Mouse (Mus musculus) macrophage (primary cell): ENCODE data around the gene Hmbs. TPM values are rescaled to one million over a fixed set of nuclear protein-coding genes. Genes with fewer than 3 reads are reported as not detected.
A peak's percentile ranks its signal among the peaks of the same experiment; 100 is the strongest.

ENCODE experiments used
- H3K27ac ChIP-seq: fragments of 350-480 bp; formaldehyde crosslinking; 2 replicates; pipeline ENCODE4 v1.9.0; 2021
- H3K36me3 ChIP-seq: fragments of 350-480 bp; formaldehyde crosslinking; 2 replicates; pipeline ENCODE4 v1.9.0; 2021; ENCODE audit errors: inconsistent target
- H3K4me3 ChIP-seq: fragments of 350-480 bp; formaldehyde crosslinking; 2 replicates; pipeline ENCODE4 v1.9.0; 2021; ENCODE audit errors: inconsistent target
- H3K79me2 ChIP-seq: fragments of 350-480 bp; formaldehyde crosslinking; 2 replicates; pipeline ENCODE4 v1.9.0; 2021; ENCODE audit errors: inconsistent target
- WGBS: methylation state at CpG from one replicate; pipeline ENCODE4 v1.1.7; 2026; ENCODE audit warnings: inconsistent platforms; ENCODE audit not compliant: missing documents; 5-methylcytosine and 5-hydroxymethylcytosine counted together
- polyA plus RNA-seq: library from polyadenylated mRNA; stranded (reverse); fragments of 250-400 nt; gene quantifications from 3 replicates; pipeline ENCODE4 v1.2.4, GENCODE M21; 2018; ENCODE audit warnings: inconsistent platforms

The Hmbs gene
- polyA plus RNA-seq, 1 experiment from 2014 or later, result 22.5 TPM

- Histone ChIP-seq H3K36me3 (peaks cover 7% of the 10 kb centered on the region), H3K4me3 (peak overlapping the region; percentile 14; the same call in 1 of the 2 replicates)
- WGBS, result 18% methylated on average over 6 of the region's 6 CpGs
Measured at GRCm38 (mm10) chr9:44320799-44321133, 23.3 kb downstream of the Hmbs start.

GRCm38 (mm10) chr9:44319887-44320798, 23.9 kb downstream of the Hmbs start, which contains the start of gene C2cd2l:
TSS of gene C2cd2l (minus strand) at chr9:44320285.
- H3K27ac ChIP-seq, result peak within 1 kb of the TSS; percentile 79
- under 1% methylated on average over 67 of the region's 67 CpGs for WGBS

More at GRCm38 (mm10) chr9:44320799-44321133, 23.3 kb downstream of the Hmbs start:
- Histone ChIP-seq H3K79me2 (peaks cover 37% of the 10 kb centered on the region), H3K27ac (peak overlapping the region; percentile 33; the same call in 1 of the 2 replicates)

GRCm38 (mm10) chr9:44319105-44319886, 24.7 kb downstream of the Hmbs start:
- peaks cover 37% of the 10 kb centered on the region for H3K79me2 ChIP-seq
- peak overlapping the region; percentile 79 for H3K27ac ChIP-seq
- peak overlapping the region; percentile 71 for H3K4me3 ChIP-seq
- H3K36me3 ChIP-seq, result peaks cover 22% of the 10 kb centered on the region
- WGBS, result 4% methylated on average over 37 of the region's 37 CpGs

More at GRCm38 (mm10) chr9:44319887-44320798, 23.9 kb downstream of the Hmbs start, which contains the start of gene C2cd2l:
- H3K36me3 ChIP-seq, result peaks cover 13% of the 10 kb centered on the region
- H3K4me3 ChIP-seq, result peak within 1 kb of the TSS; percentile 71
- H3K79me2 ChIP-seq, result peaks cover 37% of the 10 kb centered on the region

GRCm38 (mm10) chr9:44318826-44319095, 25.3 kb downstream of the Hmbs start:
- peaks cover 37% of the 10 kb centered on the region for H3K79me2 ChIP-seq
- peak overlapping the region; percentile 79 for H3K27ac ChIP-seq
- 22% methylated on average over 3 of the region's 3 CpGs for WGBS
- H3K4me3 ChIP-seq, result peak overlapping the region; percentile 71
- peaks cover 27% of the 10 kb centered on the region for H3K36me3 ChIP-seq

- Histone ChIP-seq H3K4me3 (peak overlapping the region; percentile 71), H3K79me2 (peaks cover 37% of the 10 kb centered on the region), H3K36me3 (peaks cover 32% of the 10 kb centered on the region), H3K27ac (peak overlapping the region; percentile 79)
- WGBS, result 78% methylated on average over 5 of the region's 5 CpGs
Measured at GRCm38 (mm10) chr9:44318076-44318825, 25.8 kb downstream of the Hmbs start.

- WGBS, result 95% methylated on average over 4 of the region's 4 CpGs
- peaks cover 37% of the 10 kb centered on the region for H3K79me2 ChIP-seq
- H3K36me3 ChIP-seq, result peaks cover 40% of the 10 kb centered on the region
- peak overlapping the region; percentile 71; the same call in 1 of the 2 replicates for H3K4me3 ChIP-seq
- H3K27ac ChIP-seq, result peak overlapping the region; percentile 79
Measured at GRCm38 (mm10) chr9:44317452-44317851, 26.6 kb downstream of the Hmbs start.

GRCm38 (mm10) chr9:44314910-44315309, 29.1 kb downstream of the Hmbs start:
- H3K79me2 ChIP-seq, result peaks cover 37% of the 10 kb centered on the region
- H3K36me3 ChIP-seq, result peaks cover 59% of the 10 kb centered on the region
- H3K4me3 ChIP-seq, result no peak overlapping the region
- 93% methylated on average over 18 of the region's 18 CpGs for WGBS
- no peak overlapping the region for H3K27ac ChIP-seq

- 93% methylated on average over 4 of the region's 4 CpGs for WGBS
- Histone ChIP-seq H3K36me3 (peaks cover 59% of the 10 kb centered on the region), H3K79me2 (peaks cover 34% of the 10 kb centered on the region), H3K27ac (no peak overlapping the region), H3K4me3 (no peak overlapping the region)
Measured at GRCm38 (mm10) chr9:44314257-44314547, 29.8 kb downstream of the Hmbs start.

- Histone ChIP-seq H3K79me2 (peaks cover 29% of the 10 kb centered on the region), H3K27ac (no peak overlapping the region), H3K36me3 (peaks cover 59% of the 10 kb centered on the region), H3K4me3 (no peak overlapping the region)
- WGBS, result 96% methylated on average over 19 of the region's 19 CpGs
Measured at GRCm38 (mm10) chr9:44313476-44314256, 30.4 kb downstream of the Hmbs start.

- peaks cover 7% of the 10 kb centered on the region; the same call in 1 of the 2 replicates for H3K79me2 ChIP-seq
- 51% methylated on average over 27 of the region's 27 CpGs for WGBS
- no peak overlapping the region for H3K4me3 ChIP-seq
- H3K36me3 ChIP-seq, result peaks cover 59% of the 10 kb centered on the region
- H3K27ac ChIP-seq, result no peak overlapping the region
Measured at GRCm38 (mm10) chr9:44311136-44312134, 32.6 kb downstream of the Hmbs start.

GRCm38 (mm10) chr9:44310750-44311135, 33.3 kb downstream of the Hmbs start:
- 79% methylated on average over 10 of the region's 10 CpGs for WGBS
- Histone ChIP-seq H3K4me3 (no peak overlapping the region), H3K27ac (no peak overlapping the region), H3K36me3 (peaks cover 52% of the 10 kb centered on the region), H3K79me2 (no peaks in the 10 kb centered on the region; the same call in 1 of the 2 replicates)

GRCm38 (mm10) chr9:44309756-44310155, 34.3 kb downstream of the Hmbs start:
- Histone ChIP-seq H3K79me2 (peaks cover 6% of the 10 kb centered on the region), H3K4me3 (no peak overlapping the region), H3K27ac (no peak overlapping the region), H3K36me3 (peaks cover 42% of the 10 kb centered on the region)
- WGBS, result 91% methylated on average over 3 of the region's 3 CpGs

GRCm38 (mm10) chr9:44307248-44307647, 36.8 kb downstream of the Hmbs start:
- WGBS, result 86% methylated on average over 2 of the region's 2 CpGs
- no peak overlapping the region for H3K4me3 ChIP-seq
- peaks cover 31% of the 10 kb centered on the region for H3K79me2 ChIP-seq
- peaks cover 27% of the 10 kb centered on the region; the same call in 1 of the 2 replicates for H3K36me3 ChIP-seq
- no peak overlapping the region for H3K27ac ChIP-seq
